Comparison of ENCODE assay signal across 26 mouse cellular contexts in the genomic region with DNA sequence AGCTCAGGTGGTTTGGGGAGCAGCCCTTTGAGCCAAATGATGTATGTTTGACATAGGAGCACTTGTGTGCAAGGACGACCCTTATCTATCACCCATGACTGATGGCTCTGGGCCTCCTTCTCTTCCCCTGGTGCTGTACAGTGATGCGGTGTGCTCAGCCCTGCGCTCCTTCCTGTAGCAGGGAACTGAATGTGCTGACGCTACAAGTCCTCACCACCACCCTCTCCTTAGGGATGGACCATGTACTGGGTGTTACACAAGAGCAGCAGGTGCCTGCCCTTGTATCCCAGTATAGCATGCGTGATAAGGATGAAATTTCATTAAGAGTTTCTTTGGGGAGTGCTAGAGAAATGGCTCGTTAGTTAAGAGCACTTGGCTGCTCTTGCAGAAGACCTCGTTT. TPM values are rescaled to one million over a fixed set of nuclear protein-coding genes. Genes with fewer than 3 reads are reported as not detected.
A peak's percentile ranks its signal among the peaks of the same experiment; 100 is the strongest.
DNase-seq lines count a peak whose midpoint lies in the region; ATAC-seq and TF ChIP-seq lines count a peak whose summit lies in the region.
"Had no signal": no experiment of that assay in that cellular context is flagged by ENCODE, and none has a peak within 500 bp of the region (broad histone marks: within the 10 kb centered on the region; RNA-seq: fewer than 3 reads in every experiment).

No protein-coding gene starts in this region.

- H3K4me3 ChIP-seq in kidney, embryonic 16.5 days (ENCODE audit: low read length), result no peak overlapping the region
- no peak overlapping the region for H3K4me3 ChIP-seq in liver, postnatal 0 days (ENCODE audit: low read depth, low read length)
- no peak overlapping the region for H3K4me3 ChIP-seq in liver, embryonic 12.5 days
- H3K4me3 ChIP-seq in E14TG2a.4 (replicated peaks; ENCODE audit: low read length), result 0 out of 2 replicates have a peak overlapping the region, but pooled peaks have one; percentile 99
- H3K4me3 ChIP-seq: heart, embryonic 10.5 days; layer of hippocampus, adult 2 months; midbrain, embryonic 15.5 days; stomach, embryonic 15.5 days had no signal

- WGBS in kidney, embryonic 16.5 days, result 78% methylated on average over 7 of the region's 7 CpGs
- WGBS in liver, postnatal 0 days (ENCODE audit: insufficient replicate concordance), result 83% methylated on average over 7 of the region's 7 CpGs
- 77% methylated on average over 7 of the region's 7 CpGs for WGBS in liver, embryonic 12.5 days (ENCODE audit: insufficient replicate concordance)

- ATAC-seq in kidney, embryonic 16.5 days (ENCODE audit: low FRiP score, low TSS enrichment), result no peak
- ATAC-seq in liver, postnatal 0 days, result no peak
- ATAC-seq in liver, embryonic 12.5 days, result no peak
- no peak for ATAC-seq in granulocyte monocyte progenitor cell, adult 5-6 weeks (replicated peaks; ENCODE audit: poor library complexity, severe bottlenecking)
- ATAC-seq: midbrain, embryonic 15.5 days; Patski had no signal

- H3K9ac ChIP-seq in kidney, embryonic 16.5 days (replicated peaks; ENCODE audit: low read length), result no peak overlapping the region
- H3K9ac ChIP-seq in liver, postnatal 0 days (replicated peaks), result peak overlapping the region; percentile 11; the same call in 1 of the 2 replicates
- no peak overlapping the region for H3K9ac ChIP-seq in liver, embryonic 12.5 days
- H3K9ac ChIP-seq: embryonic facial prominence, embryonic 15.5 days; hindbrain, embryonic 14.5 days; midbrain, embryonic 15.5 days; stomach, embryonic 15.5 days had no signal

- no peak overlapping the region for H3K4me2 ChIP-seq in kidney, embryonic 16.5 days (replicated peaks; ENCODE audit: low read depth, low read length)
- no peak overlapping the region for H3K4me2 ChIP-seq in liver, postnatal 0 days (ENCODE audit: low read depth, low read length)
- no peak overlapping the region for H3K4me2 ChIP-seq in liver, embryonic 12.5 days
- H3K4me2 ChIP-seq: embryonic facial prominence, embryonic 15.5 days; hindbrain, embryonic 14.5 days; midbrain, embryonic 15.5 days; stomach, embryonic 15.5 days had no signal

- H3K27ac ChIP-seq in kidney, embryonic 16.5 days (ENCODE audit: low read length), result no peak overlapping the region
- no peak overlapping the region for H3K27ac ChIP-seq in liver, postnatal 0 days (ENCODE audit: low read depth)
- no peak overlapping the region for H3K27ac ChIP-seq in liver, embryonic 12.5 days
- H3K27ac ChIP-seq: embryonic facial prominence, embryonic 15.5 days; heart, embryonic 10.5 days; hindbrain, embryonic 14.5 days; layer of hippocampus, adult 2 months; limb, embryonic 10.5 days; midbrain, embryonic 15.5 days; stomach, embryonic 15.5 days had no signal

- no peaks in the 10 kb centered on the region for H3K27me3 ChIP-seq in kidney, embryonic 16.5 days (ENCODE audit: insufficient read depth, low read length)
- no peaks in the 10 kb centered on the region for H3K27me3 ChIP-seq in liver, postnatal 0 days (ENCODE audit: insufficient read depth, low read length)
- no peaks in the 10 kb centered on the region for H3K27me3 ChIP-seq in liver, embryonic 12.5 days (replicated peaks)
- no peaks in the 10 kb centered on the region for H3K27me3 ChIP-seq in E14TG2a.4 (ENCODE audit: insufficient read depth, low read length)
- H3K27me3 ChIP-seq: embryonic facial prominence, embryonic 15.5 days; midbrain, embryonic 15.5 days; Patski; stomach, embryonic 15.5 days had no signal

- H3K4me1 ChIP-seq in kidney, embryonic 16.5 days (ENCODE audit: insufficient read depth, low read length), result peaks cover 54% of the 10 kb centered on the region
- peaks cover 30% of the 10 kb centered on the region for H3K4me1 ChIP-seq in liver, postnatal 0 days (ENCODE audit: insufficient read depth)
- peaks cover 44% of the 10 kb centered on the region for H3K4me1 ChIP-seq in liver, embryonic 12.5 days
- peaks cover 88% of the 10 kb centered on the region for H3K4me1 ChIP-seq in E14TG2a.4 (replicated peaks; ENCODE audit: low read depth, low read length)

- no peak for TF ChIP-seq CTCF in liver, postnatal 0 days (IDR thresholded peaks at IDR 0.05; ENCODE audit: low read depth)
- no peak for TF ChIP-seq CTCF in E14TG2a.4 (conservative IDR thresholded peaks at IDR 0.05; ENCODE audit: low read length)

- no peak for TF ChIP-seq EP300 in liver, postnatal 0 days (IDR thresholded peaks at IDR 0.05; ENCODE audit: low read depth)

- H3K9me3 ChIP-seq in kidney, embryonic 16.5 days (ENCODE audit: low read length), result no peaks in the 10 kb centered on the region
- H3K9me3 ChIP-seq in liver, postnatal 0 days (ENCODE audit: low read length), result no peaks in the 10 kb centered on the region
- H3K9me3 ChIP-seq in liver, embryonic 12.5 days (replicated peaks), result no peaks in the 10 kb centered on the region
- no peaks in the 10 kb centered on the region for H3K9me3 ChIP-seq in E14TG2a.4 (ENCODE audit: low read length)
- H3K9me3 ChIP-seq: embryonic facial prominence, embryonic 15.5 days; heart, embryonic 10.5 days; limb, embryonic 10.5 days; midbrain, embryonic 15.5 days; stomach, embryonic 15.5 days had no signal

- peaks cover 86% of the 10 kb centered on the region for H3K36me3 ChIP-seq in kidney, embryonic 16.5 days (ENCODE audit: insufficient read depth, low read length)
- H3K36me3 ChIP-seq in liver, postnatal 0 days (replicated peaks; ENCODE audit: insufficient read depth, low read length), result peaks cover 87% of the 10 kb centered on the region
- H3K36me3 ChIP-seq in liver, embryonic 12.5 days, result peaks cover 91% of the 10 kb centered on the region
- H3K36me3 ChIP-seq in E14TG2a.4 (ENCODE audit: insufficient read depth, low read length), result peaks cover 96% of the 10 kb centered on the region

- peak; percentile 21 for DNase-seq in cerebellum, adult 9-10 months
- DNase-seq in cerebellum, postnatal 4 days (ENCODE audit: low spot score in 2 of 2), result no peak
- DNase-seq in kidney, adult 11 months, result peak; percentile 64
- DNase-seq in liver, postnatal 0 days, result no peak
- DNase-seq: adrenal gland, postnatal 36 days; cerebellum, postnatal 10 days; gastrocnemius, postnatal 25 days; heart, postnatal 4 days; liver; thymus, adult 18-20 months had no signal

RNA-seq across cellular contexts. Expression of a gene that starts 5.6 kb away (rescaled TPM):
- 553 and 556 TPM in 2 replicates for polyA plus RNA-seq in kidney, embryonic 16.5 days (2015; fragmentation: Nextera tagmentation; extraction: Ambion mirVana)
- polyA plus RNA-seq in liver, postnatal 0 days (2015; fragmentation: Nextera tagmentation; extraction: Ambion mirVana), result 79.6 and 87.2 TPM in 2 replicates
- 258 and 267 TPM in 2 replicates for polyA plus RNA-seq in liver, embryonic 12.5 days (2016; fragmentation: Nextera tagmentation; extraction: Ambion mirVana)
- total RNA-seq in granulocyte monocyte progenitor cell, adult 5-6 weeks (2014; fragmentation: Nextera tagmentation), result 411 and 417 TPM in 2 replicates
- total RNA-seq in granulocyte monocyte progenitor cell, adult 5-6 weeks (2017), result 175 and 187 TPM in 2 replicates

RNA-seq across cellular contexts. Expression of a gene that starts 11.6 kb away (rescaled TPM):
- polyA plus RNA-seq in kidney, embryonic 16.5 days (2015; fragmentation: Nextera tagmentation; extraction: Ambion mirVana), result 11.6 TPM in 2 replicates
- polyA plus RNA-seq in liver, postnatal 0 days (2015; fragmentation: Nextera tagmentation; extraction: Ambion mirVana), result 4.1 and 4.4 TPM in 2 replicates
- polyA plus RNA-seq in liver, embryonic 12.5 days (2016; fragmentation: Nextera tagmentation; extraction: Ambion mirVana), result 5.7 and 6.4 TPM in 2 replicates
- 4.5 and 5.2 TPM in 2 replicates for total RNA-seq in granulocyte monocyte progenitor cell, adult 5-6 weeks (2014; fragmentation: Nextera tagmentation)
- 5.3 and 5.9 TPM in 2 replicates for total RNA-seq in granulocyte monocyte progenitor cell, adult 5-6 weeks (2017)

RNA-seq across cellular contexts. Expression of a gene that starts 13.7 kb away (rescaled TPM):
- 5.8 and 8.5 TPM in 2 replicates for polyA plus RNA-seq in kidney, embryonic 16.5 days (2015; fragmentation: Nextera tagmentation; extraction: Ambion mirVana)
- 0.98 and 1.3 TPM in 2 replicates for polyA plus RNA-seq in liver, postnatal 0 days (2015; fragmentation: Nextera tagmentation; extraction: Ambion mirVana)
- polyA plus RNA-seq in liver, embryonic 12.5 days (2016; fragmentation: Nextera tagmentation; extraction: Ambion mirVana), result 1.3 and 1.8 TPM in 2 replicates
- 10.0 and 11.7 TPM in 2 replicates for total RNA-seq in granulocyte monocyte progenitor cell, adult 5-6 weeks (2014; fragmentation: Nextera tagmentation)
- 2.0 and 3.9 TPM in 2 replicates for total RNA-seq in granulocyte monocyte progenitor cell, adult 5-6 weeks (2017)

RNA-seq across cellular contexts. Expression of a gene that starts 15.4 kb away (rescaled TPM):
- polyA plus RNA-seq in kidney, embryonic 16.5 days (2015; fragmentation: Nextera tagmentation; extraction: Ambion mirVana), result 73.6 and 87.2 TPM in 2 replicates
- polyA plus RNA-seq in liver, postnatal 0 days (2015; fragmentation: Nextera tagmentation; extraction: Ambion mirVana), result 256 and 291 TPM in 2 replicates
- polyA plus RNA-seq in liver, embryonic 12.5 days (2016; fragmentation: Nextera tagmentation; extraction: Ambion mirVana), result 66.8 and 72.5 TPM in 2 replicates
- 275 and 369 TPM in 2 replicates for total RNA-seq in granulocyte monocyte progenitor cell, adult 5-6 weeks (2014; fragmentation: Nextera tagmentation)
- 399 and 416 TPM in 2 replicates for total RNA-seq in granulocyte monocyte progenitor cell, adult 5-6 weeks (2017)

RNA-seq across cellular contexts. Expression of a gene that starts 26.5 kb away (rescaled TPM):
- 0.56 and 0.62 TPM in 2 replicates for polyA plus RNA-seq in kidney, embryonic 16.5 days (2015; fragmentation: Nextera tagmentation; extraction: Ambion mirVana)
- 0.22 TPM in 2 replicates for polyA plus RNA-seq in liver, postnatal 0 days (2015; fragmentation: Nextera tagmentation; extraction: Ambion mirVana)
- 0.42 TPM in 1 of 2 replicates, not detected in the other for polyA plus RNA-seq in liver, embryonic 12.5 days (2016; fragmentation: Nextera tagmentation; extraction: Ambion mirVana)
- total RNA-seq in granulocyte monocyte progenitor cell, adult 5-6 weeks (2014; fragmentation: Nextera tagmentation), result not detected in 2 replicates
- total RNA-seq in granulocyte monocyte progenitor cell, adult 5-6 weeks (2017), result 0.82 TPM in 1 of 2 replicates, not detected in the other
- total RNA-seq: adrenal gland, adult 18-20 months; adrenal gland, postnatal 36 days; ES-E14; layer of hippocampus, adult 2 months; layer of hippocampus, postnatal 25 days had no signal
- polyA plus RNA-seq: hindbrain, embryonic 14.5 days; liver, embryonic 16.5 days had no signal

Comparison
In these comparisons a context has a peak if more than half of its experiments do, and no peak if none do; other contexts are left out.
1. DNase-seq: peak in cerebellum, adult 9-10 months (single experiment) and kidney, adult 11 months (single experiment); none in cerebellum, postnatal 4 days (0 of 2) and liver, postnatal 0 days (single experiment).